Mouse (Mus musculus) spleen, adult 2 months (tissue): ENCODE results near the gene Washc4. TPM values are rescaled to one million over a fixed set of nuclear protein-coding genes. Genes with fewer than 3 reads are reported as not detected.

Source experiments
- DNase-seq, 2 experiments: peaks; one replicate each; pipeline versions ENCODE4 v3.0.0 to v3.0.0-alpha.2; 2012 to 2021; ENCODE audit warnings: low spot score in 2 of 2, low read depth in 1 of 2
- H3K27ac ChIP-seq: fragments of 200-500 bp; 2 replicates; pipeline ENCODE4 v1.5.1; 2012; ENCODE audit warnings: low read length, inconsistent platforms; ENCODE audit not compliant: insufficient read depth
- H3K27me3 ChIP-seq: fragments of 200-500 bp; 2 replicates; pipeline ENCODE4 v1.6.1; 2012; ENCODE audit warnings: mild to moderate bottlenecking, moderate library complexity, low read length, inconsistent platforms; ENCODE audit not compliant: control insufficient read depth, insufficient read depth
- H3K36me3 ChIP-seq: fragments of 200-500 bp; 2 replicates; pipeline ENCODE4 v1.6.1; 2012; ENCODE audit warnings: mild to moderate bottlenecking, low read length, inconsistent platforms; ENCODE audit not compliant: control insufficient read depth, insufficient read depth
- H3K4me1 ChIP-seq: fragments of 200-500 bp; 2 replicates; pipeline ENCODE4 v1.6.1; 2011; ENCODE audit warnings: inconsistent platforms; ENCODE audit not compliant: control insufficient read depth, insufficient read depth, insufficient read length
- H3K4me3 ChIP-seq: fragments of 200-500 bp; 2 replicates; pipeline ENCODE4 v1.5.1; 2011; ENCODE audit warnings: mild to moderate bottlenecking, inconsistent platforms; ENCODE audit not compliant: insufficient read depth, insufficient read length; ENCODE audit errors: extremely low read depth
- CTCF ChIP-seq: fragments of 200-500 bp; IDR thresholded peaks from 2 replicates; pipeline ENCODE4 v1.5.1; 2011; ENCODE audit warnings: mild to moderate bottlenecking, inconsistent platforms; ENCODE audit not compliant: insufficient read depth, insufficient read length, insufficient replicate concordance; ENCODE audit errors: extremely low read depth
- POLR2A ChIP-seq: fragments of 200-500 bp; IDR thresholded peaks from 2 replicates; pipeline ENCODE4 v1.6.1; 2011; ENCODE audit warnings: low read depth, low read length, inconsistent platforms
- WGBS: fragments of 180-500 bp; shearing (Covaris S2); methylation state at CpG from one replicate; pipeline ENCODE4 v1.1.7; 2018; 5-methylcytosine and 5-hydroxymethylcytosine counted together
- polyA plus RNA-seq: library from polyadenylated mRNA; depleted of rRNA; stranded (reverse); fragments of >200 nt; gene quantifications from 2 replicates; pipeline ENCODE4 v1.2.3, GENCODE M21; 2012

Gene Washc4
- polyA plus RNA-seq, 1 experiment = 2.6 TPM

GRCm38 (mm10) chr10:83592616-83593015, 49.1 kb downstream of the Washc4 start:
- 96% methylated on average over 7 of the region's 7 CpGs for WGBS
- Histone ChIP-seq H3K27me3 (no peaks in the 10 kb centered on the region), H3K27ac (no peak overlapping the region), H3K4me3 (no peak overlapping the region), H3K36me3 (peaks cover 47% of the 10 kb centered on the region), H3K4me1 (no peaks in the 10 kb centered on the region)
- no peak for DNase-seq
- TF ChIP-seq CTCF (no peak), POLR2A (no peak)

DNA sequence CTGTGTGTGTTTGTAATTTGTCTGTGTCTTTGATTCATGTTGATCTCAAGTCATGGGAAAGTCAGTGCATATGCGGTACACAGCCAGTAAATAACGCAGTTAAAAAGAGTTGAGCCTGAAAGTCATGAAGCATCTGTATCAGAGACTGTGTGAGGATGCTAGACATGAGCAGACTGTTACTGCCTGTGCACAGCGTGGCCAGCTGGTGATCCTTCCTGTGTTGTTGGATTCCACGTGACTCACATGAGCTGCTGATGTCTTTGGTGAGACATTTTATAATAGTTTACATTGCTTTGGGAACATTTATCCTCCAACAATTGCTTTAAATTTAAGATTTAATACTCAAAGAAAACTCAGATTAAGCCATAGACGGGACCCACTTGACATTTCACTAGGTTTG, 51.0 kb downstream of the Washc4 start:
- H3K27me3 ChIP-seq = no peaks in the 10 kb centered on the region
- peaks cover 43% of the 10 kb centered on the region for H3K36me3 ChIP-seq
- TF ChIP-seq POLR2A = no peak
- TF ChIP-seq CTCF = no peak
- no peaks in the 10 kb centered on the region for H3K4me1 ChIP-seq
- no peak for DNase-seq
- H3K27ac ChIP-seq = no peak overlapping the region
- 96% methylated on average over 5 of the region's 5 CpGs for WGBS
- no peak overlapping the region for H3K4me3 ChIP-seq

- no peak overlapping the region for H3K4me3 ChIP-seq
- H3K4me1 ChIP-seq = no peaks in the 10 kb centered on the region
- H3K27me3 ChIP-seq = no peaks in the 10 kb centered on the region
- TF ChIP-seq CTCF (no peak), POLR2A (no peak)
- peaks cover 34% of the 10 kb centered on the region for H3K36me3 ChIP-seq
- 89% methylated on average over 11 of the region's 11 CpGs for WGBS
- H3K27ac ChIP-seq = no peak overlapping the region
- DNase-seq = no peak
Measured at GRCm38 (mm10) chr10:83600650-83601049, 57.1 kb downstream of the Washc4 start.

DNA sequence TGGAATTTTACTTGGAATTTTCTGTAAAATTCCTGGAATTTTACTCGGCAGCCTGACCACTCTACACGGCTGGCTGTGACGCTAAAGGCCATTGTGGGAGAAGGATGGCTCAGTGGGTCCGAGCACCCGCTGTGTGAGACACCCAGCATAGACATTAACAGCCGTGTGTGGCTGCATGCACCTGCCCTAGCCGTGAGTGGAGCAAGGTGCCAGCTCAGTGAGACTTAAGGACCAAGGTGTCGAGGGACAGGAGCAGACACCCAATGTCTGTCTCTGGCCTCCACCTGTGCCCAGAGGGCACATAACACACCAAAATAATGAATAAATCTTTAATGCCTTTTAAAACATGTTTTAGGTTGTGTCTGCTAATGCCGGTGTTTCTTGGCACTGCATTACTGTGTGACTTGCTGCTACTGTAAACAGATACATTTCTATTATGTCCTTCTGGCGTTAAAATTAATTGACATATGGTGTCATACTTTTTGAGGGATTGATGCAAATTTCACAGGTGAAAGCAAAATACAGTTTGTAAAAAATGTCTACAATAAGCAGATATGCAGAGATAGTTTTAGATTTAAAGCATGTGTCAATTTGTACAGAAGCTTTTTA, 60.5 kb downstream of the Washc4 start:
- WGBS = 95% methylated on average over 10 of the region's 10 CpGs
- H3K27ac ChIP-seq = no peak overlapping the region
- H3K36me3 ChIP-seq = peaks cover 29% of the 10 kb centered on the region
- TF ChIP-seq CTCF = no peak
- no peak for TF ChIP-seq POLR2A
- H3K4me1 ChIP-seq = no peaks in the 10 kb centered on the region
- no peaks in the 10 kb centered on the region for H3K27me3 ChIP-seq
- H3K4me3 ChIP-seq = no peak overlapping the region
- no peak for DNase-seq

- no peak overlapping the region for H3K27ac ChIP-seq
- H3K27me3 ChIP-seq = no peaks in the 10 kb centered on the region
- DNase-seq = no peak
- no peak for TF ChIP-seq POLR2A
- TF ChIP-seq CTCF = no peak
- H3K4me3 ChIP-seq = no peak overlapping the region
- peaks cover 29% of the 10 kb centered on the region for H3K36me3 ChIP-seq
- WGBS = 93% methylated on average over 8 of the region's 8 CpGs
- H3K4me1 ChIP-seq = no peaks in the 10 kb centered on the region
Measured at GRCm38 (mm10) chr10:83605637-83606183, 62.2 kb downstream of the Washc4 start.

DNA sequence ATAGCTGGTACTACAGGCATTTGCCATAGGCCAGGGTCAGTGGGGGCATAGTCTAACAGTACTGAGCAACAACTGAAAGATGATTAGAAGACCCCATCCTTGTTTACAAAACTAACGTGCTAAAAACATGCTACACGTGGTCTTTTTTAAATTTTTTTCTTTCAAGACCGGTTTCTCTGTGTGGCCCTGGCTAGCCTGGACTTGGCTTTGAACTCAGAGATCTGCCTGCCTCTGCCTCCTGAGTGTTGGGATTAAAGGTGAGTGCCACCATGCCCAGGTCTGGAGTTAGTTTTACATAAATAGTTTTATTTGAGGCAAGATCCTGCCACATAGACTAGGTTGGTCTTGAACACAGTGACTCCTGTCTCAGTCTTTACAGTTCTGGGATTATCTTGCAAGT, 63.6 kb downstream of the Washc4 start:
- Histone ChIP-seq H3K36me3 (peaks cover 20% of the 10 kb centered on the region), H3K4me3 (no peak overlapping the region), H3K4me1 (no peaks in the 10 kb centered on the region), H3K27me3 (no peaks in the 10 kb centered on the region), H3K27ac (no peak overlapping the region)
- no peak for DNase-seq
- 94% methylated on average over 3 of the region's 3 CpGs for WGBS
- TF ChIP-seq CTCF (no peak), POLR2A (no peak)

DNA sequence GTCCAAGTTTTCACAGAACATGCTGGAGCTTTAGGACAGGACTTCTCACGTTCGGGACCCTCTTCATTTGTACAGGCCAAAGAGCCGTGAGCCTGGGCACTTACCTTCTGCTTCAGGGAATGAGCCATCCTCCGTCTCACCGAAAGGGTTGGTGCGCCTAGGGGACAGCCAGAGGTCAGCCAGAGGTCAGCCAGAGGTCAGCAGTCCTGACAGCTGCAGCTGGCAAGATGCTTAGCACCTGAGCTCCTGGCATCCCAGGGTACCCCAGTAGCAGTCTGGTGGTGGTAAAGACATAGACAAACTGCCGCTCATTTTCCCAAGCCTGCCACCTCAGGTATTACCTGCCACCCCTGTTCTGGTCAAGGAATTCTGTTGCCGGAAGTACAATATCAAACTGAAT, 65.0 kb downstream of the Washc4 start:
- H3K36me3 ChIP-seq = peaks cover 15% of the 10 kb centered on the region
- H3K4me3 ChIP-seq = no peak overlapping the region
- H3K4me1 ChIP-seq = no peaks in the 10 kb centered on the region
- 95% methylated on average over 8 of the region's 8 CpGs for WGBS
- TF ChIP-seq POLR2A (no peak), CTCF (no peak)
- DNase-seq = no peak
- H3K27me3 ChIP-seq = no peaks in the 10 kb centered on the region
- no peak overlapping the region for H3K27ac ChIP-seq
